Mouse (Mus musculus): ENCODE measurements around the gene Acta1. TPM values are rescaled to one million over a fixed set of nuclear protein-coding genes. Genes with fewer than 3 reads are reported as not detected.

The Acta1 gene
- total RNA-seq (2023): not detected

GRCm38 (mm10) chr8:123894502-123895097 lies at the start of gene Acta1:
TSS of gene Acta1 (minus strand) at chr8:123894751.

GRCm38 (mm10) chr8:123859648-123860259 lies 34.8 kb downstream of the Acta1 start, which contains the start of gene Ccsap:
TSS of gene Ccsap (minus strand) at chr8:123860209.

Other genes with a start within 250 kb of the Acta1 start
- gene Rhou, start 240.8 kb downstream of the Acta1 start, total RNA-seq (2023): not detected
- not detected for gene Rab4a, start 88.8 kb downstream of the Acta1 start, total RNA-seq (2023)
- gene Ccsap, start 34.5 kb downstream of the Acta1 start, total RNA-seq (2023): 10 to 100 TPM; 14.2 to 17.0 TPM
- gene Nup133, start 54.5 kb upstream of the Acta1 start, total RNA-seq (2023): 10 to 100 TPM; 28.9 to 34.5 TPM
- 10 to 100 TPM; 15.2 to 16.0 TPM for gene Abcb10, start 88.4 kb upstream of the Acta1 start, total RNA-seq (2023)
- gene Taf5l, start 126.6 kb upstream of the Acta1 start, total RNA-seq (2023): 10 to 100 TPM; 56.9 to 58.9 TPM
- gene Urb2, start 126.8 kb upstream of the Acta1 start, total RNA-seq (2023): 10 to 100 TPM; 22.1 to 22.9 TPM

All from B cell, adult 67 days (primary cell).